Mouse (Mus musculus): ENCODE measurements around the gene Rhag.

The Rhag gene

DNA sequence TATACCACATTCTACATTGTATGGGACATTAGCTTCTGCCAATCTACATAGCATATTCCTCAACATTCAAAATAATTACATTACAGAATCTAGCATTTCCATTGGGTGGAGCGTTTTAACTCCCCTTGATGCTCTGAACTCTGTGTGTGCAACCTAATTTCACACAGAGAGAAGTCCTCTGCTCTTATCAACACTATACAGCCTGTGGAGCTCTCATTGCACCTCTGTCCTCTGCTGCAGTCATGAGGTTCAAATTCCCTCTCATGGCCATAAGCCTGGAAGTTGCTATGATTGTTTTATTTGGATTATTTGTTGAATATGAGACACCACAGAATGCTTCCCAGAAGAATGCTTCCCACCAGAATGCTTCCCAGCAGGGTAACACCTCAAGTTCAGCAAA, at the start of gene Rhag:
Gene Rhag, plus strand, starts transcription at position 193 of the 400 bp plus-strand sequence.
- DNase-seq (ENCODE audit: low spot score), result no peak

DNA sequence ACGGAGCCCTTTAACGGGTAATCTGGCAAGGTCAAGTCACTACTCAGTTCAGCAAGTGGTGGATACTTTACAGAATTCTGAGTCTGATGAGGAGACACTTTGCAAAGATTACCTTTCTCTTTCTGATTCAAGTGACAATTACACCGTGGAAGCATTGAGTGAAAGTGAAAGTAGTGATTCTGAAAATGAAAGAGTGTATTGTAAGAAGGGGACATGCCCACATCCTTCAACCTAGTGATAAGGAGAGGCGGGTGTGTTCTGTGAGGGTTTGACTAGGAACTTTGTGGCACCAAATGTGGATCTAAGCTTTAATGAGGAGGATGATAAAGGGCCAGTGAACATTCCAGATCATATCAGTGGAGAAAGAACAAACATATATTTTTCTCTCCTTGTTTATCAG, 47.3 kb upstream of the Rhag start:
- no peak for DNase-seq (ENCODE audit: low spot score)

DNA sequence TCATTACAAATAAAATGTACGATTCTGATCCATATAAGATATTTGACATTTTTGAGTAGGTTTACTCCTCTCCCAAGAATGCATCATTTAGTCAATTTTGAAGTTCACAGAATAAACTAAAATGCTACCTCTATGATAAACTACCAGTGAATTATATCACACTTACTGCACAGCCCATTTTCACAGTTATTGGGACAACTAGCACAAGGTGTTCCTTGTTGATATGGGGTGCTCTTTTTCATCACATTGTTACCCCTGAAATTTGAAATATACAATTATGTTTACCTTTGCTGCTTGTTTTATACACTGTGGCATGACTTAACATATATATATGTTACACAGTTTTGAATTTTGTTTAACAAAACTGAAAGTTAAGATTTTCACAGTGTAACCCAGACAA, 43.8 kb upstream of the Rhag start:
- DNase-seq (ENCODE audit: low spot score), result no peak

- no peak for DNase-seq (ENCODE audit: low spot score)
Observed at GRCm38 (mm10) chr17:40789877-40790276, 21.0 kb upstream of the Rhag start.

DNA sequence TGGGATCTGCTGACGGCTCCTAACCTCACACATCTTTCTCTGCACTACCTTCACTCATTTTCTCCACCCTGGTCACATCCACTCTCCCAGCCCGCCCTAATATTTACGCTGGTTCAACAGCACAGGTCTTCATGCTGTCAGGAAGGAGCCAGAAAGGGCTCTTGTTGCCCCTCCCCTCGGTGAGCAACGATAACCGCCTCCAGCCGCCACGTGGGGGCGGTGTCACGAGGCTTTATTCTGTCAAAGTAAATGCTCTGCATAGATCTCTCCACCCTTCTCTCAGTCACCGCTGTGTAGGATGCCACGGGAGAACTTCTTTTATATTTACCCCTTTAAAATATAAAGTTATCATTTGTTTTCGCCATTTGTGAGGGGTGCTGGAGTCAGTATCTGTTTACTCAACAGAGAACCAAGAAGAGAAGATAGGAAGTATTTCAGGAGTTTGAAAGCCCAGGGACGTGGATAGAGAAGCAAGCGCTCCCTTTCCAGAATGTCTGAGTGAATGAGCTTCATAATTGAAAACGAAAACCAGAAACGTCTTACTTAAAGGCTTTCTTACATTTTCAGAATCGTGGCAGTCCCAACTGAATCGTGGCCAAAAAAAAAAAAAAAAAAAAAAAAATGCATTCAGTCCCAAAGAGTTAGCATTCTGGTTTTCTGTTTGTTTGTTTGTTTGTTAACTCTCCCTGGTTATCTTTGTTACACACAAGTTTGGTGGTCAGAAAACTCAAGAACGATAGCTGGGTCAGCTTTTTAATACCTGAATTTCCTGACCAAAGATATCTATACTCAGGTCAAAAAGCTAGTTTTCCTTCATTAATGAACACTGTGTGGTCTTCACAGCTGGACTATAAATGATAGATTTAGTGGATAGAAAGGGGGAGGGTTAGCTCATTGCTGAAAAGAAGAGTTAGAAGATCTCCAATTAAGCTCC, 16.7 kb upstream of the Rhag start:
- peak; percentile 8 for DNase-seq (ENCODE audit: low spot score)

DNA sequence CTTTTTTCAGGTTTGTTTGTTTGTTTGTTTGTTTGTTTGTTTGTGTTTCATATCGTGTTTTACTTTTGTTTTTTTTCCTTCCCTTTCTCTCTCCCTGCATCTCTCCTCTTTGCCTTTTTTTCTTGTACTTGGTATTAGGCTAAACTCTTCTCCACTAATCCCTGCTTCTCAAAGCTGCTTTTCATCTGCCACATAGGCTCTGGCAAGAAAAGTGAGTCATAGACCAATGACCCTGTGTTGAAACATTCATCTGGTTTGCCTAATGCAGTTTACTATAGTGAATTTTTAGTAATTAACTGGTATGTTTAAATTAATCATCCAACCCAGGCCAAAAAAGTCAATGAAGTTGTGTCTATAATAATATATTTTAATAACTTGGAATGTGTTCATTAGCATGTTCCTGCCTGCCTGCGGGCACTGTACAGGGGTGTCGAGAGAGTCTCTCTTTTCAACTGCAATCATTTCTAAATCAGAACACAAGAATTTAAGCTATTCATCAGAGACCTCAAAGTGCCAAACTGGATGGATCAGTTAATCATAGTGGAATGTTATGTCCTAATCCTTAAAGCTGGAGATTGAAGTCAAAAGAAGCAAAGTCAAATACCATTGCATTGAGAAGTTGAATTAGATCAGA, 8.1 kb upstream of the Rhag start:
- DNase-seq (ENCODE audit: low spot score), result no peak

DNA sequence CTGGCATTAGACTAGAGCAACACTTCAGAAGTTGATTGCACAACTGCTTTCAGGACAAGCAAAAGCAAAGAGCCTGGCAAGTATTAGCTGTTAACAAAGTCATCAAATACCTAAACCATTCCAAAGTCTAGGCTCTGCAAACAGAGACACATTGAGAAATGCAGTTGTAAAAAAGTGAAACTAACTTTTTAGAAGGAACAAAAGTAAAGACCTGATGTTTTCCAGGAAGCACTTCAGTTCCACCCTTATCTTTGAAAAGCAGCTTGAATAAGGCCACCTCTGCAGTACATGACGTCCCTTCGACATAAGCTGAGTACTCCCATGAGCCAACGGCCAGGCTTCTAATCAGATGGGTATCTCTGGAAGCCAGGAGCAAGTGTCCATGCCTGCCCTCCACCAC, 4.4 kb upstream of the Rhag start:
- no peak for DNase-seq (ENCODE audit: low spot score)

DNA sequence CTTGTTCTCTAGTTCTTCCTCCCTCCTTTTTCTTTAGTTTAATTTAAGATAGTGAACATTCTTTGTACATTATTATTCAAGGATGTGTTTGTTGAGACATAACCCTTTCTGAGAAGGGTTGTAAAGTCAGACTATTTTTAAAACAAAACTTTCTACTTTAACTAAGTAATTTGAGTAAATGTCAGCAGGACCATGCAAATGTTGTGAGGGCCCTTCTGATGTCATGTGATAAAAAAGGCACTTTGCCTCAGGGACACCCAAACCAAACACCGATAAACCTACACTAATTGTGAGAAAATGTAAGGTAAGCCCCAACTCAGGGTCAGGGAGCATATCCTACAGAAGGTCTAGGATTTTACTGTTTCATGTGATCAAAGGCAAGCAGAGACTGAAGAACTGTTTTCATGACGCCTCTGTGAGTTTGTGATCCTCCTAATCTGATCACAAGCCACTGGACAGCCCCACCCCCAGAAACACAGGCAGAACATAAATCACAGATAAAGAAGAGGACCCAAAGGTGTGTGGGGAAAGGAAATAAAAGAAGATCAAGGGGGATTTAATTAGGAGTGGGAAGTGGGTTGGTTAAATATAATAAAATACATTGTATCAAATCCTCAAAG, 3.9 kb upstream of the Rhag start, which contains the start of gene Crisp2:
Gene Crisp2, minus strand, starts transcription at position 51 of the 620 bp plus-strand sequence.
- no peak for DNase-seq (ENCODE audit: low spot score)

DNA sequence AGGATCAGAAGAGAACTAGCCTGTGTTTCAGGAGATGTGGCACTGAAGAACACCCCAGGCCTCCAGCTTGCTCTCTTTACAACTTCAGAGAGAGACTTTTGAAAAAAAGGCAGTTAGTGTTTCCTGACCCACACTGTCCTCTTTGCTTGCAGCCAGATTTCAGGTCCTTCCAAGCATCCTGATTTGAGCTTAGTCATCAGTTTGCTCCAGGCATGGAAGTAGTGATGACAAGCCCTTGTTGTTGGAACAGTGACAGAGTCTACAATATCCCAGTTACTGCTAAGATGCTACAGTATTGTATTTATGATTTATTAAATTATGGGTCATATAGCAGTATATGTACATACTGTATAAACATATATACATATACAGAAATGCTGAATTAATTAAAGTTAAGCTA, 2.9 kb upstream of the Rhag start:
- no peak for DNase-seq (ENCODE audit: low spot score)

DNA sequence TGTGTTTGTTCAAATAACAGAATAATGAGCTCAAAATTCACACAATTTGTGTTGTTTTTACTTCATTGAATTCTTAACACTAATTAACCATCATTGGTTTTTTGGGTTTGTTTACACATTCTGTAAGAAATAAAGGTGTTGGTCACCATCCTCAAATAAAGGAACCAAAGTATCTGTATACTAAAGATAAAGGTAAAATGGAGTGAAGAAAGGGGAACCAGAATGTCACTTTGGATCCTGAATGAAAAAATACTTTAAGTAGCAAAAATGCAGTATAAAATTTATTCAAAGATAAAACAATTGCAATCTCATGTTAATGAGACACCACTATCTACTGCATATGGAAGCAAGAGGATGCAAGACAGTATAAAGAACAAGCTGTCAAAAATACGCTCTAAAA, 634 bp downstream of the Rhag start:
- DNase-seq (ENCODE audit: low spot score), result no peak

GRCm38 (mm10) chr17:40812259-40812658, 1.3 kb downstream of the Rhag start:
- DNase-seq (ENCODE audit: low spot score), result no peak

- no peak for DNase-seq (ENCODE audit: low spot score)
Observed at GRCm38 (mm10) chr17:40817340-40817943, 6.5 kb downstream of the Rhag start.

DNA sequence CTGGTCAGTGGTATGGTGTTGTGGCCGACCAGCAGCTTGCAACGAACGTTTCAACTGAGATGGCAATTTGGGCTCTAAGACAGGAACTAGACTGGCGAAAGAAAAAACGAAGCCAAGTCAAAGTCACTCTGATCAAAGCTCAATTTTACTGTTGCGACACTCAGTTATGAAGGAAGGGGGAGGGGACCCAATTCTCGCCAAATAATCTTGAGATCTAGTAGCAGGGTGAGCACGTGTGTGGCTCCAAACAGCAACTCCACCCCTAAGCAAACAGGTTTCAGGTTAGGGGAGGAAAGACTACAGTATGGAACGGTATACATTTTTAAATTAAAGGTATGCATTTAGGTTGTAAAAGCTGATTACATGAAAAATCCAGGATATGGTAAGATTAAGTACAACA, 10.6 kb downstream of the Rhag start:
- DNase-seq (ENCODE audit: low spot score), result no peak

DNA sequence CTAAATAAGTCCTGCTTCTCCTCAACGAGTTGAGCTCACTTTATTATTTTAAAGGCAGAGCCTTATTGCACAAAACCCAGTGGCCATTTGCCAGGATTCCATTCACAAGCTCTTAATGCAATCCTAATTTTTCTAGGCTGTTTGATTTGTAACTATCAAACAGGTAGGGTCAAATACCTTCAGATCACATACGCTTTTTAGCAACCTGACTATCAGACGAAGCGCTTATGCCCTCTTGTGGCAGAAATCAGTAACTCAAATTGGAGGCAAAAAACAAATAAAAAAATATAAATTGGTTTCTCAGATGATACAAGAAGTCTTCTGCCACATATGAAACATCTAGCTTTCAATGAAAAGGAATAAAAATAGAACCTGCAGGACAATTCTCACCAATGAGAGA, 12.9 kb downstream of the Rhag start:
- DNase-seq (ENCODE audit: low spot score), result peak; percentile 46

DNA sequence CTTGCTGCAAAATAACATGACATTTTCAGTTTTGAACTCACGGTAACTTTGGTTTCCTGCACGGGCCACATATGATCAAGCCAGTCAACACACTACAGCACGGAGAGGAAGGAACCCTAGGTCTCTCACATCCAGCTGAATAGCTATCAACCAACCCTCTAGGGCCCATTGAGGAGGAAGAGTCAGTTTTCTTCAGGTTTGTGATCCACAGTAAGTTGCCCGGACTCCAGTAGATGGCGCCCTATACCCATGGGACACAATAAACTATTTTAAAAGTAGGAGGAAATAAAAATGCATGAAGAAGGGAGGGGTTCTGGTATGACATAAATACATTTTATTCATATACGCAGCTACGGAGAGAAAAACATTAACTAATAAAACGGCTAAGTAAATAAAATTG, 13.6 kb downstream of the Rhag start:
- DNase-seq (ENCODE audit: low spot score), result peak; percentile 63

- DNase-seq (ENCODE audit: low spot score), result no peak
Observed at GRCm38 (mm10) chr17:40831870-40832269, 20.9 kb downstream of the Rhag start.

GRCm38 (mm10) chr17:40837308-40837707, 26.4 kb downstream of the Rhag start:
- peak; percentile 41 for DNase-seq (ENCODE audit: low spot score)

DNA sequence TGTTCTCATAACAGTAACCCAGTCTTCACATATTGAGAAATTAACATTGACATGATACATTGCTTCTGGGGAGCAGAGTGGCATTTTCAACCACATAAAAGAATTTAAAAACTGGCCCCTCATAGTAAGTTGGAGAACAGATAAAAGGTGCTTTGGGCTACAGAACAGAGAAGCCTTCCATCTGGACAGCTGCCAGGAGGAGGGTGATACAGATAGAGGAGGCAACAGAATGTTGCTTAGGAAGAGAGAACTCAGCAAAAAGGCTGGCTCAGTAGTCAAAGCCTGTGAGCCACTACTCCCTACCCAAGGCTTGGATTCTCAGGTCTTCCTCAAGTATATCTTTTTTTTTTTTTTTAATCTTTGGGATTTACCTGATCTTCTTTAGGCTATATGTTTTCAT, 44.1 kb downstream of the Rhag start:
- no peak for DNase-seq (ENCODE audit: low spot score)

GRCm38 (mm10) chr17:40868952-40869747, 58.2 kb downstream of the Rhag start:
- no peak for DNase-seq (ENCODE audit: low spot score)

- peak; percentile 10 for DNase-seq (ENCODE audit: low spot score)
Observed at GRCm38 (mm10) chr17:40872626-40873025, 61.7 kb downstream of the Rhag start.

DNA sequence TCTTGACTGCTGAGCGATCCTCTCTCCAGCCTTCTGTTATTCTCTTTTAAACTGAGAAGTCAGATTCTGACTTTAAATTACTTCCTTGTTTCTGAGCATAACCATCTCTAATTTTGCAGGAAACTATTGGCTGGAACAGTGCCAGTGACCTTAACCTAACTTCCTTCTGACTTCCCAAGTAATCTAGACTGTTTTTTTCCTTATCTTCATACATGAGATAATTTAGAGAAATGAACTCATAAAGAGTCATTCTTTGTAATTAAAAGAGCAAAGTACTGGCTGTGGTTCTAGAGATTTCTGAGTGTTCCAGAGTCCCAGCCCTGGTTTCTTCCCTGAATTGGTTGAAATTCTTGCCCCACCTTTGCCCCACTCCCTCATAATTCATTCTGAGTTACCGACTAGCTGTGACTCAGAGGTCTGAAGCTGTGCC, 62.7 kb downstream of the Rhag start:
- DNase-seq (ENCODE audit: low spot score), result no peak

DNA sequence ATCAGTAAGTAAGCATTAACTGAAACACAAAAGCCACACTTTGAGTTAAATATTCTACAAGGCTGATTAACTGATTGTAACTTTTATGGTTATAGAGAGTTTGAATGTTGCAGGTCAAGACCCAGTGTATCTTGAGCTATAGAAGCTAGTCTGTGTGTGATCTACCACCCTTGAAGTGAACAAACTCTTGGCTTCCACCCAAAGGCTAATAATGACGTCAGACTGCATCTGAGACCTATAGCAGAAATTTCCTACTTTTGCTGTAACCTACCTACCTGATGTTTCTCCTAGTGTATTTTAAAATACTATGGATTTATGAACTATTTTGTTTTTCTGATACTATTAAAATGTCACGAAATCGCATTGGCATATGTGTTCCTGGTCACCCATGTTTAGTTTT, 63.8 kb downstream of the Rhag start:
- no peak for DNase-seq (ENCODE audit: low spot score)

All from retina, embryonic 14.5 days (tissue).